In genomic region chr13:81945741-81946140, GRCm38 (mm10) we compare ENCODE assay signal across 11 mouse cellular contexts.
DNase-seq lines count a peak whose midpoint lies in the region; ATAC-seq and TF ChIP-seq lines count a peak whose summit lies in the region.
"Had no signal": no experiment of that assay in that cellular context is flagged by ENCODE, and none has a peak within 500 bp of the region (broad histone marks: within the 10 kb centered on the region; RNA-seq: fewer than 3 reads in every experiment).

No protein-coding gene starts in this region.

- WGBS in heart, embryonic 15.5 days, result 10% methylated on average over 9 of the region's 9 CpGs
- 7% methylated on average over 9 of the region's 9 CpGs for WGBS in hindbrain, embryonic 14.5 days
- 11% methylated on average over 9 of the region's 9 CpGs for WGBS in midbrain, postnatal 0 days

- H3K4me3 ChIP-seq in heart, embryonic 15.5 days, result peak overlapping the region; percentile 29
- H3K4me3 ChIP-seq in hindbrain, embryonic 14.5 days (replicated peaks; ENCODE audit: low read length), result peak overlapping the region; percentile 15
- peak overlapping the region; percentile 26 for H3K4me3 ChIP-seq in midbrain, postnatal 0 days (ENCODE audit: low read depth, low read length)

- H3K9me3 ChIP-seq in heart, embryonic 15.5 days (replicated peaks), result no peaks in the 10 kb centered on the region
- H3K9me3 ChIP-seq in hindbrain, embryonic 14.5 days (ENCODE audit: control insufficient read depth, low read length), result no peaks in the 10 kb centered on the region
- no peaks in the 10 kb centered on the region for H3K9me3 ChIP-seq in midbrain, postnatal 0 days (ENCODE audit: low read length)

- 0 out of 2 replicates have a peak overlapping the region, but pooled peaks have one; percentile 29 for H3K9ac ChIP-seq in heart, embryonic 15.5 days
- peak overlapping the region; percentile 22; the same call in 1 of the 2 replicates for H3K9ac ChIP-seq in hindbrain, embryonic 14.5 days
- 0 out of 2 replicates have a peak overlapping the region, but pooled peaks have one; percentile 14 for H3K9ac ChIP-seq in midbrain, postnatal 0 days (replicated peaks; ENCODE audit: low read length, poor library complexity, severe bottlenecking)

- DNase-seq in heart, postnatal 10 days, result no peak
- peak; percentile 64 for DNase-seq in embryo, embryonic 11 days
- no peak for DNase-seq in hindbrain, embryonic 14.5 days (ENCODE audit: low spot score)
- DNase-seq in midbrain, postnatal 0 days (ENCODE audit: low spot score), result peak; percentile 10
- DNase-seq in urinary bladder, adult 18-20 months (ENCODE audit: low spot score in 2 of 2), result no peak
- no peak for DNase-seq in lung, postnatal 4 days
- DNase-seq: gastrocnemius, postnatal 14 days; right cerebral cortex, postnatal 14 days had no signal

- H3K4me2 ChIP-seq in heart, embryonic 15.5 days, result peak overlapping the region; percentile 61
- H3K4me2 ChIP-seq in hindbrain, embryonic 14.5 days (replicated peaks), result peak overlapping the region; percentile 49
- peak overlapping the region; percentile 59 for H3K4me2 ChIP-seq in midbrain, postnatal 0 days (ENCODE audit: low read depth, low read length, poor library complexity, severe bottlenecking)

- no peaks in the 10 kb centered on the region for H3K27me3 ChIP-seq in heart, embryonic 15.5 days
- no peaks in the 10 kb centered on the region for H3K27me3 ChIP-seq in hindbrain, embryonic 14.5 days (ENCODE audit: control insufficient read depth, insufficient read depth, low read length)
- no peaks in the 10 kb centered on the region for H3K27me3 ChIP-seq in midbrain, postnatal 0 days (ENCODE audit: insufficient read depth, low read length)
- H3K27me3 ChIP-seq: CH12.LX had no signal

- no peak for ATAC-seq in heart, embryonic 15.5 days (replicated peaks; ENCODE audit: insufficient number of reproducible peaks, insufficient read depth, low FRiP score, low read depth)
- no peak for ATAC-seq in hindbrain, embryonic 14.5 days (ENCODE audit: low FRiP score)
- ATAC-seq in midbrain, postnatal 0 days (ENCODE audit: low FRiP score), result no peak
- ATAC-seq in erythroblast, adult 5-6 weeks (replicated peaks; ENCODE audit: low FRiP score, poor library complexity, severe bottlenecking), result no peak

- H3K27ac ChIP-seq in heart, embryonic 15.5 days, result no peak overlapping the region
- H3K27ac ChIP-seq in hindbrain, embryonic 14.5 days, result no peak overlapping the region
- H3K27ac ChIP-seq in midbrain, postnatal 0 days (ENCODE audit: low read depth, low read length), result no peak overlapping the region

- TF ChIP-seq CTCF in midbrain, postnatal 0 days (IDR thresholded peaks at IDR 0.05), result 0 out of 2 replicates have a peak, but pooled peaks have one; percentile 1

- intact Hi-C loops in heart, postnatal 10 days (cut with DNase I), result loop anchor here (10.0 kb wide), 1 partner anchor 409 kb away; no protein-coding TSS in a partner anchor

- H3K4me1 ChIP-seq in heart, embryonic 15.5 days (replicated peaks), result peaks cover 6% of the 10 kb centered on the region; the same call in 1 of the 2 replicates
- peaks cover 11% of the 10 kb centered on the region for H3K4me1 ChIP-seq in hindbrain, embryonic 14.5 days (replicated peaks; ENCODE audit: control insufficient read depth, insufficient read depth, low read length)
- H3K4me1 ChIP-seq in midbrain, postnatal 0 days (ENCODE audit: insufficient read depth, low read length), result no peaks in the 10 kb centered on the region

- no peaks in the 10 kb centered on the region for H3K36me3 ChIP-seq in heart, embryonic 15.5 days
- H3K36me3 ChIP-seq in hindbrain, embryonic 14.5 days (replicated peaks; ENCODE audit: control insufficient read depth, insufficient read depth), result no peaks in the 10 kb centered on the region
- no peaks in the 10 kb centered on the region for H3K36me3 ChIP-seq in midbrain, postnatal 0 days (ENCODE audit: insufficient read depth, low read length)

Comparison
In these comparisons a context has a peak if more than half of its experiments do, and no peak if none do; other contexts are left out.
1. DNase-seq: peak in embryo, embryonic 11 days (single experiment) and midbrain, postnatal 0 days (single experiment); none in heart, postnatal 10 days (0 of 2), hindbrain, embryonic 14.5 days (single experiment), urinary bladder, adult 18-20 months (0 of 2) and lung, postnatal 4 days (0 of 2).
2. Peak in every context shown above with its lines, with median percentiles within 50 percentile points of each other: H3K4me2 ChIP-seq, H3K4me3 ChIP-seq and H3K9ac ChIP-seq.